In genomic region chr14:105501792-105502632, GRCm38 (mm10) we compare ENCODE assay signal across 9 mouse cellular contexts.
A peak's percentile ranks its signal among the peaks of the same experiment; 100 is the strongest.
DNase-seq lines count a peak whose midpoint lies in the region; ATAC-seq lines count a peak whose summit lies in the region.
"Had no signal": no experiment of that assay in that cellular context is flagged by ENCODE, and none has a peak within 500 bp of the region (broad histone marks: within the 10 kb centered on the region; RNA-seq: fewer than 3 reads in every experiment).

No protein-coding gene starts in this region.

- no peak overlapping the region for H3K27ac ChIP-seq in liver, embryonic 11.5 days (ENCODE audit: low read depth, low read length)
- peak overlapping the region; percentile 66 for H3K27ac ChIP-seq in embryonic facial prominence, embryonic 10.5 days (replicated peaks)
- H3K27ac ChIP-seq in midbrain, embryonic 15.5 days = peak overlapping the region; percentile 7; the same call in 1 of the 2 replicates

- peak overlapping the region; percentile 36; the same call in 1 of the 2 replicates for H3K4me2 ChIP-seq in liver, embryonic 11.5 days
- H3K4me2 ChIP-seq in midbrain, embryonic 15.5 days = peak overlapping the region; percentile 38

- ATAC-seq in liver, embryonic 11.5 days (replicated peaks; ENCODE audit: low FRiP score) = no peak
- ATAC-seq in midbrain, embryonic 15.5 days (replicated peaks) = peak; percentile 49
- ATAC-seq in monocyte, adult 5-6 weeks (replicated peaks; ENCODE audit: insufficient number of reproducible peaks, low FRiP score, low TSS enrichment, poor library complexity, severe bottlenecking) = no peak

- no peak for DNase-seq in liver, embryonic 11.5 days (ENCODE audit: low spot score)
- no peak for DNase-seq in liver
- DNase-seq in embryonic facial prominence, embryonic 10.5 days (ENCODE audit: low spot score) = peak; percentile 53
- DNase-seq in kidney, adult 18-20 months = peak; percentile 32
- DNase-seq in layer of hippocampus, postnatal 14 days (ENCODE audit: low spot score in 2 of 2) = no peak
- DNase-seq in thymus, postnatal 10 days (ENCODE audit: low spot score in 2 of 2) = no peak

- no peak overlapping the region for H3K4me3 ChIP-seq in liver, embryonic 11.5 days (ENCODE audit: low read depth, low read length)
- peak overlapping the region; percentile 37 for H3K4me3 ChIP-seq in embryonic facial prominence, embryonic 10.5 days
- H3K4me3 ChIP-seq in midbrain, embryonic 15.5 days = peak overlapping the region; percentile 6; the same call in 1 of the 2 replicates
- H3K4me3 ChIP-seq: megakaryocyte, embryonic 14.5 days had no signal

- no peak overlapping the region for H3K9ac ChIP-seq in liver, embryonic 11.5 days (ENCODE audit: low read depth, low read length)
- H3K9ac ChIP-seq in midbrain, embryonic 15.5 days = no peak overlapping the region

- 18% methylated on average over 21 of the region's 21 CpGs for WGBS in liver, embryonic 11.5 days
- WGBS in embryonic facial prominence, embryonic 10.5 days = 2% methylated on average over 21 of the region's 21 CpGs
- 5% methylated on average over 21 of the region's 21 CpGs for WGBS in midbrain, embryonic 15.5 days

- H3K4me1 ChIP-seq in liver, embryonic 11.5 days (replicated peaks; ENCODE audit: control insufficient read depth, insufficient read depth, low read length) = no peaks in the 10 kb centered on the region
- peaks cover 64% of the 10 kb centered on the region for H3K4me1 ChIP-seq in embryonic facial prominence, embryonic 10.5 days
- H3K4me1 ChIP-seq in midbrain, embryonic 15.5 days = peaks cover 32% of the 10 kb centered on the region
- H3K4me1 ChIP-seq: megakaryocyte, embryonic 14.5 days had no signal

- H3K27me3 ChIP-seq in liver, embryonic 11.5 days (replicated peaks; ENCODE audit: control insufficient read depth, insufficient read depth, low read length) = peaks cover 5% of the 10 kb centered on the region
- H3K27me3 ChIP-seq in embryonic facial prominence, embryonic 10.5 days (replicated peaks; ENCODE audit: low read depth, poor library complexity, severe bottlenecking) = peaks cover 40% of the 10 kb centered on the region
- H3K27me3 ChIP-seq in midbrain, embryonic 15.5 days (replicated peaks) = no peaks in the 10 kb centered on the region; the same call in 1 of the 2 replicates
- H3K27me3 ChIP-seq: megakaryocyte, embryonic 14.5 days had no signal

- H3K36me3 ChIP-seq in liver, embryonic 11.5 days (ENCODE audit: control insufficient read depth, insufficient read depth, low read length) = no peaks in the 10 kb centered on the region
- no peaks in the 10 kb centered on the region for H3K36me3 ChIP-seq in embryonic facial prominence, embryonic 10.5 days (replicated peaks)
- H3K36me3 ChIP-seq in midbrain, embryonic 15.5 days (replicated peaks) = no peaks in the 10 kb centered on the region

- no peaks in the 10 kb centered on the region for H3K9me3 ChIP-seq in liver, embryonic 11.5 days (ENCODE audit: control insufficient read depth, low read length)
- H3K9me3 ChIP-seq in embryonic facial prominence, embryonic 10.5 days = no peaks in the 10 kb centered on the region
- H3K9me3 ChIP-seq in midbrain, embryonic 15.5 days = no peaks in the 10 kb centered on the region

Comparison
In these comparisons a context has a peak if more than half of its experiments do, and no peak if none do; other contexts are left out.
1. DNase-seq: peak in embryonic facial prominence, embryonic 10.5 days (single experiment) and kidney, adult 18-20 months (single experiment); none in liver, embryonic 11.5 days (single experiment), liver (single experiment), layer of hippocampus, postnatal 14 days (0 of 2) and thymus, postnatal 10 days (0 of 2).